Mouse (Mus musculus): Measurements from ENCODE around the gene Ccsap. TPM values are rescaled to one million over a fixed set of nuclear protein-coding genes. Genes with fewer than 3 reads are reported as not detected.
A peak's percentile ranks its signal among the peaks of the same experiment; 100 is the strongest.
"Not testable (repeated sequence)": the region's sequence is repeated elsewhere in the genome, so short reads cannot be mapped to it uniquely, and the experiment has no call there.

Ccsap gene
- total and polyA plus RNA-seq, 3 experiments, result 5.0 to 6.2 (median 5.4) TPM

- dilution Hi-C loops (cut with MboI; ENCODE audit: extremely low pct_ligation_motif_present, extremely low pct_unique_long_range_greater_than_20kb, low sequenced_read_pairs) (no loop called here), in situ Hi-C loops (cut with MboI; ENCODE audit: low pct_ligation_motif_present, low pct_unique_long_range_greater_than_20kb, low sequenced_read_pairs) (no loop called here)
- DNase-seq (ENCODE audit: extremely low read depth), result no peak
- H3K27me3 ChIP-seq (replicated peaks), result peaks cover 21% of the 10 kb centered on the region
- no peak overlapping the region for H3K9ac ChIP-seq (ENCODE audit: insufficient read depth, low read depth)
- TF ChIP-seq ZNF384 (IDR thresholded peaks at IDR 0.05; ENCODE audit: low read depth, low read length) (no peak), ELF1 (IDR thresholded peaks at IDR 0.05; ENCODE audit: low read depth, low read length) (no peak), SIN3A (IDR thresholded peaks at IDR 0.05; ENCODE audit: low read length) (no peak), ZC3H11A (IDR thresholded peaks at IDR 0.05; ENCODE audit: low read depth, low read length) (no peak), RAD21 (IDR thresholded peaks at IDR 0.05; ENCODE audit: low read depth, low read length) (no peak), JUN (IDR thresholded peaks at IDR 0.05; ENCODE audit: insufficient read depth, low read depth, low read length) (no peak), IRF4 (IDR thresholded peaks at IDR 0.05; ENCODE audit: low read depth, low read length) (no peak), ZKSCAN1 (IDR thresholded peaks at IDR 0.05; ENCODE audit: borderline replicate concordance, low read depth, low read length) (no peak), USF1 (IDR thresholded peaks at IDR 0.05; ENCODE audit: low read depth, low read length) (no peak)
- H3K79me2 ChIP-seq (replicated peaks; ENCODE audit: control insufficient read depth, extremely low read depth, insufficient read depth, poor library complexity, severe bottlenecking), result no peaks in the 10 kb centered on the region
- H3K4me2 ChIP-seq (ENCODE audit: insufficient read depth, low read depth, poor library complexity, severe bottlenecking), result no peak overlapping the region
- no peaks in the 10 kb centered on the region for H3K9me3 ChIP-seq (replicated peaks; ENCODE audit: low read length)
- no peak overlapping the region for H3K4me3 ChIP-seq (replicated peaks in 1 of 3; ENCODE audit: low read depth in 2 of 3, low read length in 2 of 3, poor library complexity in 1 of 3)
- no peaks in the 10 kb centered on the region for H3K36me3 ChIP-seq (replicated peaks in 1 of 2; ENCODE audit: control insufficient read depth in 1 of 2, insufficient read depth in 1 of 2, low read length in 1 of 2)
- no peak overlapping the region for H3K27ac ChIP-seq (ENCODE audit: insufficient read depth, low read depth)
- H3K4me1 ChIP-seq (ENCODE audit: control insufficient read depth in 1 of 2, insufficient read depth in 2 of 2), result peaks cover 0 to 3% of the 10 kb centered on the region in 2 experiments; a peak in 1 of 4 replicates
These were observed 47.8 kb downstream of the Ccsap start for GRCm38 (mm10) chr8:123812227-123812626.

- H3K27me3 ChIP-seq (replicated peaks); H3K9me3 ChIP-seq (replicated peaks; ENCODE audit: low read length); H3K27ac ChIP-seq (ENCODE audit: insufficient read depth, low read depth); H3K4me1 ChIP-seq (ENCODE audit: control insufficient read depth in 1 of 2, insufficient read depth in 2 of 2); DNase-seq (ENCODE audit: extremely low read depth); H3K4me2 ChIP-seq (ENCODE audit: insufficient read depth, low read depth, poor library complexity, severe bottlenecking); H3K79me2 ChIP-seq (replicated peaks; ENCODE audit: control insufficient read depth, extremely low read depth, insufficient read depth, poor library complexity, severe bottlenecking); H3K9ac ChIP-seq (ENCODE audit: insufficient read depth, low read depth); H3K36me3 ChIP-seq (replicated peaks in 1 of 2; ENCODE audit: control insufficient read depth in 1 of 2, insufficient read depth in 1 of 2, low read length in 1 of 2); dilution Hi-C loops (cut with MboI; ENCODE audit: extremely low pct_ligation_motif_present, extremely low pct_unique_long_range_greater_than_20kb, low sequenced_read_pairs); H3K4me3 ChIP-seq (replicated peaks in 1 of 3; ENCODE audit: low read depth in 2 of 3, low read length in 2 of 3, poor library complexity in 1 of 3); in situ Hi-C loops (cut with MboI; ENCODE audit: low pct_ligation_motif_present, low pct_unique_long_range_greater_than_20kb, low sequenced_read_pairs): not testable (repeated sequence)
- TF ChIP-seq TBP (conservative IDR thresholded peaks at IDR 0.05; ENCODE audit: low read depth, low read length), result 0 out of 2 replicates have a peak, but pooled peaks have one; percentile 51
These were observed 50.7 kb downstream of the Ccsap start for GRCm38 (mm10) chr8:123809342-123809741.

- H3K4me1 ChIP-seq (ENCODE audit: control insufficient read depth in 1 of 2, insufficient read depth in 2 of 2), result peaks cover 3 to 10% of the 10 kb centered on the region in 2 experiments
These were observed 51.3 kb downstream of the Ccsap start for GRCm38 (mm10) chr8:123808671-123809070.

More at GRCm38 (mm10) chr8:123808671-123809070, 51.3 kb downstream of the Ccsap start:
- in situ Hi-C loops (cut with MboI; ENCODE audit: low pct_ligation_motif_present, low pct_unique_long_range_greater_than_20kb, low sequenced_read_pairs), result no loop called here
- Histone ChIP-seq H3K27me3 (replicated peaks) (peaks cover 8% of the 10 kb centered on the region), H3K79me2 (replicated peaks; ENCODE audit: control insufficient read depth, extremely low read depth, insufficient read depth, poor library complexity, severe bottlenecking) (no peaks in the 10 kb centered on the region), H3K36me3 (replicated peaks in 1 of 2; ENCODE audit: control insufficient read depth in 1 of 2, insufficient read depth in 1 of 2, low read length in 1 of 2) (no peaks in the 10 kb centered on the region), H3K4me3 (replicated peaks in 1 of 3; ENCODE audit: low read depth in 2 of 3, low read length in 2 of 3, poor library complexity in 1 of 3) (no peak overlapping the region), H3K9ac (ENCODE audit: insufficient read depth, low read depth) (no peak overlapping the region), H3K27ac (ENCODE audit: insufficient read depth, low read depth) (no peak overlapping the region), H3K9me3 (replicated peaks; ENCODE audit: low read length) (no peaks in the 10 kb centered on the region), H3K4me2 (ENCODE audit: insufficient read depth, low read depth, poor library complexity, severe bottlenecking) (no peak overlapping the region)
- no peak for DNase-seq (ENCODE audit: extremely low read depth)
- TF ChIP-seq TCF12 (IDR thresholded peaks at IDR 0.05; ENCODE audit: low read depth, low read length) (no peak), MAZ (IDR thresholded peaks at IDR 0.05; ENCODE audit: low read depth, low read length) (no peak), ELF1 (IDR thresholded peaks at IDR 0.05; ENCODE audit: low read depth, low read length) (no peak), ZC3H11A (IDR thresholded peaks at IDR 0.05; ENCODE audit: low read depth, low read length) (no peak), ZNF384 (IDR thresholded peaks at IDR 0.05; ENCODE audit: low read depth, low read length) (no peak)
- dilution Hi-C loops (cut with MboI; ENCODE audit: extremely low pct_ligation_motif_present, extremely low pct_unique_long_range_greater_than_20kb, low sequenced_read_pairs), result no loop called here
